Mouse (Mus musculus) liver, embryonic 18 days (tissue): ENCODE data around the gene Tmprss3. TPM values are rescaled to one million over a fixed set of nuclear protein-coding genes. Genes with fewer than 3 reads are reported as not detected.

Experiments
- polyA plus RNA-seq: library from polyadenylated mRNA; depleted of rRNA; stranded (reverse); fragments of >200 nt; gene quantifications from 2 replicates; pipeline ENCODE4 v1.2.3, GENCODE M21; 2012; rRNA removed

Tmprss3 gene
- 0.89 and 1.0 TPM in 2 replicates for polyA plus RNA-seq

DNA sequence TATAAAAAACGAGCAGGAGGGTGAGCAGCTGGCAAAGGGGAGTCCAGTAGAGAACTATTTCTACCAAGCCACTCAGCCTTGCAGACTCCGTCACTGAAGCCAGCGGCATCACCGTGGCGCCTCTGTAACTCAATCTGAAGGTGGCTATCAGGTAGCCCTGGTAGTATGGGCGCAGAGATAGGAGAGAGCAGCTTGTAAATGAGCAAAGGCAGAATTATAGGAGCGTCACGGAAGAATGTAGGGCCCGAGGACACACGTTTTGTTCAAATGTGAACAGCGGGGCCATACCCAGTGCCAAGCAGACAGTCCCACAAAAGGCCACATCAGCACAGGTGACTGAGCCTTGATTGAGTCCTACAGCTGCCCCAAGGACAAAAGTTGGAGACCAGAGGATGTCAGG is at the start of gene Tmprss3:
Gene Tmprss3, minus strand, starts transcription at position 101 of the 400 bp plus-strand sequence.

DNA sequence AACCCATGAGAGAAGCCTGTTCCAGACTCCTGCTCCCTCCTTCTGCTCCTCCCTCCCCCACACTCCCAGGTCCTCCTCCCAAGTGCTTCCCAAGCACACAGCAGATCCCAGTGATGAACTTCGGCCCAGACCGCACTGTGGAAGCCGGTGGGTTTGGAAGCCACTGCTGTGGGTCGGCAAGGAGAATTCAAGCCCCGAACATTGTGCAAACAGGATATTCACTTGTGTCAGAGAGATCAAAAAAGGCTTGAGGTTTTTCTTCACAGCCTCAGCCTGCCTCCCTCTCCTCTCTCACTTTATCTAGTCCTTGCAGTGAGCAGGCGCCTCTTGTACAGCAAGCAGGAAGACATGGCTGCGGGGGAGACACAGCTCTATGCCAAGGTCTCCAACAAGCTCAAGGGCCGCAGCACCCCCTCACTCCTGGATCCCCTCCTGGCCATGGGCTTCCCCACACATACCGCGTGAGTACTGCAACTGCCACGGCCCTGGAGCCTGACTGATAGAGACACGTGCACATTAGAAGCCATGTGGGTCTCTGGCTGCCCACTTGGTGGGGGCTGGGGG is 9.1 kb upstream of the Tmprss3 start, which contains the start of gene Ubash3a:
Gene Ubash3a, plus strand, starts transcription at position 103 of the 564 bp plus-strand sequence.

DNA sequence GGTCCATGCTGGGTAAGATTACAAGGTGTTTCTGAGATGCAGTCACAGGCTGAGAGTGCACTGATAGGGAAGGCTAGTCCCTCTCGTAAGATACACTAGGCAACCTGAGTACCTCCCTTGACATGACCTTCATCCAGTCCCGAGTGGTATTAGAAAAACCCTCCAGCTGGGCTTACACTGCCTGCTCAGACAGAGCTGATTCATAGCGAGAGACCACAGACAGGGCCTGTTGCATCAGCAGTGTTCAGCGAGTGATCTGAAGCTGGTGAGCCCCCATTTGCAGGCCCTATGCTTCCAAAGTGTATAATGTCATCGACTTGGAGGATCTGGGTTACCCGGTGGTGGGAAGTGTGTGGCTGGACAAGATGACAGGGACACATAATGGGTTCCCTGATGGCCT is 33.6 kb downstream of the Tmprss3 start, which contains the start of gene Tff1:
Gene Tff1, minus strand, starts transcription at position 151 of the 400 bp plus-strand sequence.

DNA sequence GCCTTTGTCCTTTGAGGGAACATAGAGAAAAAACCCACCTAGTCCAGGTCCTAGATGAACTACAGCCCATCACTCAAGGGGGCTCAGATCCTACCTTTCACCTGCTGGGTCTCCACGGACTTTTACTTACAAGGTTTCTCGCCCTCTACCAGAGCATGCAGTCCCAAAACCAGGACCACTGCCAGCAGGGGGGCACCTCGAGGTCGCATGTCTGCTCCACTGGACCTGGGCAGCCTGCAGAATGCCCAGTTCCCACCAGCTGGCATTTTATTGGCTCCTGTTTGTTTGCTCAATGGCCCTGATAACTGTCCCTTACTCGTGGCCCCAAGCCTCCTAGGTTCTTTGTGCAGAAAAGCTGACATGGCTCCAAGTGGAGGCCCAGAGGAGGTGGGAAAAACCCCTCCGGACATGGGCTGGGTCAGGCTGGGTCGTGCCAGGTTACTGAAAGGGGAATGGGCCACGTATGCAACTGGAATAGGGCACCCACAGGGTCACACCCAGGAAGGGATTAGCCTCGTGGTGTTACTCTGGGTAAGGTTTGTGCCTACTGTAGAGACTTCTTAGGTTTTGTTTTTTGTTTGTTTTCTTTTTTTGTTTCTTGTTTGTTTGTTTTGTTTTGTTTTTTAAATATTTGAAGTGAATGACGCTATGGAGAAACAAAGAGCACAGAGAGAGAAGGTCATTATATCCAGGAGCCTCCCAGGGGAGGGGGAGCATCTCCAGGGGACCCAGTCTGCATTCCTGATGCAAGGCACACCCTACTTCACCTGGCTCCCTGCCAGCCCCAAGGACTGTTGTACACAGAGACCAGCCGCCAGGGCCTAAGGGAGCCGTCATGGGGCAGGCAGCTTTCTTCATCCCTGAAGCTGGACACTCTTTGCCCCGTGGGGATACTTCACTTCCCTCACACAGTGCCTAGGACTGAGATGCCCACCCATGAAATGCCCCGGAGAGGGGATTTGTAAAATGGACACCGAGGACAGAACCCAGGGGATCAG is 54.4 kb downstream of the Tmprss3 start, which contains the start of gene Tff2:
Gene Tff2, minus strand, starts transcription at position 243 of the 998 bp plus-strand sequence.

DNA sequence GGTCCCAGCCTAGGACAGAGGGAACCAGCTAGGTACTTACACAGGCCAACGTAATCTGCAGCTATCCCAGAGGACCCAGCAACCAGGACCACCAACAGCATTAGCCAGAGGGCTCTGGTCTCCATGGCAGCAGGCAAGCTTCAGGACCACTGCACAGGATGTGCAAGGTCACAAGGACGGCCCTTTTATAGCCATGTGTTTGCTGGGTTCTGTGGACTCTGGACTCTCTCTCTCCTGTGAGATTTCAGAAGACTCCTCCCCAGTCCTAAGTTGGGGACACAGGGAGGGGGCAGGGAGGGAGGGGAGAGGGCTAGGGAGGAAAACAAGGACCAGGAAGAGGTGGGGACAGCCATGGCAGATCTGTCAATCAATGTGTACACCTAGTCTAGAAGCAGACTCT is 69.3 kb downstream of the Tmprss3 start, which contains the start of gene Tff3:
Gene Tff3, minus strand, starts transcription at position 195 of the 400 bp plus-strand sequence.

Other genes starting within 250 kb of the Tmprss3 start
- 0.01 and 0.08 TPM in 2 replicates for gene Umodl1, start 244.3 kb downstream of the Tmprss3 start, polyA plus RNA-seq
- gene Abcg1, start 141.3 kb downstream of the Tmprss3 start, polyA plus RNA-seq, result 4.0 and 4.2 TPM in 2 replicates
- 507 and 543 TPM in 2 replicates for gene Tff3, start 69.3 kb downstream of the Tmprss3 start, polyA plus RNA-seq
- gene Tff2, start 54.7 kb downstream of the Tmprss3 start, polyA plus RNA-seq, result 0.07 and 0.22 TPM in 2 replicates
- gene Tff1, start 33.7 kb downstream of the Tmprss3 start, polyA plus RNA-seq, result not detected in 2 replicates
- 3.3 and 3.7 TPM in 2 replicates for gene Ubash3a, start 8.9 kb upstream of the Tmprss3 start, polyA plus RNA-seq
- 0.37 and 0.58 TPM in 2 replicates for gene Rsph1, start 78.4 kb upstream of the Tmprss3 start, polyA plus RNA-seq
- gene Slc37a1, start 87.8 kb upstream of the Tmprss3 start, polyA plus RNA-seq, result 4.1 and 5.0 TPM in 2 replicates
- gene Pde9a, start 187.2 kb upstream of the Tmprss3 start, polyA plus RNA-seq, result 6.3 and 6.7 TPM in 2 replicates